Mouse (Mus musculus) liver, embryonic 13.5 days (tissue): ENCODE measurements around the gene Rhbdd2. TPM values are rescaled to one million over a fixed set of nuclear protein-coding genes. Genes with fewer than 3 reads are reported as not detected.

Source experiments
- ATAC-seq: fragments of 200-750 bp; cut with Nextera tagmentation; 2 replicates; pipeline ENCODE4 v1.8.0; 2017; ENCODE audit warnings: low read depth, mild to moderate bottlenecking, moderate number of reproducible peaks, moderate library complexity
- DNase-seq: peaks from one replicate; pipeline ENCODE4 v3.0.0; 2022
- H3K27ac ChIP-seq: fragments of 300-500 bp; sonication (generic); 2 replicates; pipeline ENCODE4 v1.5.1; 2015; ENCODE audit warnings: moderate library complexity, mild to moderate bottlenecking, inconsistent platforms
- H3K27me3 ChIP-seq: fragments of 300-500 bp; sonication (generic); 2 replicates; pipeline ENCODE4 v1.6.1; 2015; ENCODE audit warnings: mild to moderate bottlenecking, inconsistent platforms
- H3K36me3 ChIP-seq: fragments of 300-500 bp; sonication (generic); 2 replicates; pipeline ENCODE4 v1.6.1; 2015; ENCODE audit warnings: mild to moderate bottlenecking, inconsistent platforms
- H3K4me1 ChIP-seq: fragments of 300-500 bp; sonication (generic); replicated peaks from 2 replicates; pipeline ENCODE4 v1.6.1; 2015; ENCODE audit warnings: inconsistent platforms
- H3K4me2 ChIP-seq: fragments of 300-500 bp; sonication (generic); 2 replicates; pipeline ENCODE4 v1.6.1; 2015; ENCODE audit warnings: inconsistent platforms, mild to moderate bottlenecking, moderate library complexity
- H3K4me3 ChIP-seq: fragments of 300-500 bp; sonication (generic); replicated peaks from 2 replicates; pipeline ENCODE4 v1.5.1; 2015; ENCODE audit warnings: mild to moderate bottlenecking, inconsistent platforms
- H3K9ac ChIP-seq: fragments of 300-500 bp; sonication (generic); 2 replicates; pipeline ENCODE4 v1.6.1; 2015; ENCODE audit warnings: mild to moderate bottlenecking, inconsistent platforms
- H3K9me3 ChIP-seq: fragments of 300-500 bp; sonication (generic); replicated peaks from 2 replicates; pipeline ENCODE4 v1.6.1; 2016; ENCODE audit warnings: inconsistent platforms
- WGBS: fragments of 180-500 bp; shearing (Covaris S2); methylation state at CpG from one replicate; pipeline ENCODE4 v1.1.7; 2015; ENCODE audit not compliant: insufficient replicate concordance; 5-methylcytosine and 5-hydroxymethylcytosine counted together
- polyA plus RNA-seq: library from polyadenylated mRNA; unstranded; fragments of >200 nt; fragmentation: Nextera tagmentation; extraction: Ambion mirVana; gene quantifications from 2 replicates; pipeline ENCODE4 v1.2.1, GENCODE M21; 2015

Gene Rhbdd2
- polyA plus RNA-seq, 1 experiment from 2014 or later = 11.4 TPM

GRCm38 (mm10) chr5:135623006-135623563 is 9.3 kb upstream of the Rhbdd2 start:
- DNase-seq (no peak), ATAC-seq (no peak)
- Histone ChIP-seq H3K27ac (no peak overlapping the region), H3K27me3 (no peaks in the 10 kb centered on the region), H3K9ac (no peak overlapping the region), H3K9me3 (no peaks in the 10 kb centered on the region), H3K4me1 (no peaks in the 10 kb centered on the region), H3K36me3 (no peaks in the 10 kb centered on the region), H3K4me3 (no peak overlapping the region), H3K4me2 (no peak overlapping the region)
- 83% methylated on average over 18 of the region's 18 CpGs for WGBS

DNA sequence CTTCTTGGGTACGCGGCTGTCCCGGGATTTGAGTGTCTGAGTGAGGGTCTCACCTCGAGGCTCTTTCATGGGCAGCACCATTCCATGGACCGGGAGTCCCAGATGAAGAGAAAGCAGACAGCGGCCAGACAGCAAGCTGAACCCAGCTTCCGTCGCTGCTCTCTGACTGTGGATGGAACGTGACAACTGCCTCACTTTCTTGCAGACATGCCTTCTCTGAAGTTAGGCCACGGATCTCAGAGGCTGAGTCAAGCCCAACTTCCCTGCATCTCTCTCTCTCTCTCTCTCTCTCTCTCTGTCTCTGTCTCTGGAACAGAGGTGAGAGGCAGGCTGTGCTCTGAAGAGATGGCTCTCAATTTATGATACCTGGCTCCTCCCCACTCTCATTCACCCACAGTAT is 3.5 kb upstream of the Rhbdd2 start:
- Histone ChIP-seq H3K36me3 (no peaks in the 10 kb centered on the region), H3K9ac (no peak overlapping the region), H3K27me3 (no peaks in the 10 kb centered on the region), H3K4me2 (0 out of 2 replicates have a peak overlapping the region, but pooled peaks have one; percentile 14), H3K4me1 (peaks cover 30% of the 10 kb centered on the region), H3K9me3 (no peaks in the 10 kb centered on the region), H3K27ac (no peak overlapping the region), H3K4me3 (no peak overlapping the region)
- WGBS = 40% methylated on average over 10 of the region's 10 CpGs
- no peak for ATAC-seq
- no peak for DNase-seq

GRCm38 (mm10) chr5:135629401-135629800 is 3.0 kb upstream of the Rhbdd2 start:
- no peaks in the 10 kb centered on the region for H3K27me3 ChIP-seq
- no peak overlapping the region for H3K27ac ChIP-seq
- no peak overlapping the region for H3K4me2 ChIP-seq
- H3K9ac ChIP-seq = no peak overlapping the region
- no peak overlapping the region for H3K4me3 ChIP-seq
- no peak for DNase-seq
- ATAC-seq = no peak
- 73% methylated on average over 3 of the region's 3 CpGs for WGBS
- H3K9me3 ChIP-seq = no peaks in the 10 kb centered on the region
- peaks cover 34% of the 10 kb centered on the region for H3K4me1 ChIP-seq
- H3K36me3 ChIP-seq = no peaks in the 10 kb centered on the region

GRCm38 (mm10) chr5:135630598-135630997 is 1.8 kb upstream of the Rhbdd2 start:
- H3K9me3 ChIP-seq = no peaks in the 10 kb centered on the region
- peaks cover 34% of the 10 kb centered on the region for H3K4me1 ChIP-seq
- H3K27me3 ChIP-seq = no peaks in the 10 kb centered on the region
- H3K36me3 ChIP-seq = peaks cover 5% of the 10 kb centered on the region; the same call in 1 of the 2 replicates
- no peak overlapping the region for H3K9ac ChIP-seq
- DNase-seq (peak; percentile 55), ATAC-seq (no peak)
- 14% methylated on average over 3 of the region's 3 CpGs for WGBS
- H3K27ac ChIP-seq = no peak overlapping the region
- H3K4me3 ChIP-seq = no peak overlapping the region
- no peak overlapping the region for H3K4me2 ChIP-seq

GRCm38 (mm10) chr5:135632797-135633144 is 353 bp downstream of the Rhbdd2 start:
- Histone ChIP-seq H3K27ac (peak overlapping the region; percentile 70), H3K27me3 (no peaks in the 10 kb centered on the region), H3K4me1 (peaks cover 34% of the 10 kb centered on the region), H3K9ac (peak overlapping the region; percentile 82), H3K4me3 (peak overlapping the region; percentile 80), H3K36me3 (peaks cover 22% of the 10 kb centered on the region), H3K9me3 (no peaks in the 10 kb centered on the region), H3K4me2 (peak overlapping the region; percentile 81)
- DNase-seq (no peak), ATAC-seq (peak; percentile 76)
- WGBS = under 1% methylated on average over 21 of the region's 21 CpGs

GRCm38 (mm10) chr5:135639760-135640458 is 7.5 kb downstream of the Rhbdd2 start:
- peak overlapping the region; percentile 35; the same call in 1 of the 2 replicates for H3K27ac ChIP-seq
- no peaks in the 10 kb centered on the region for H3K9me3 ChIP-seq
- H3K4me1 ChIP-seq = peaks cover 41% of the 10 kb centered on the region
- H3K36me3 ChIP-seq = peaks cover 28% of the 10 kb centered on the region
- no peak overlapping the region for H3K9ac ChIP-seq
- H3K27me3 ChIP-seq = no peaks in the 10 kb centered on the region
- WGBS = 23% methylated on average over 7 of the region's 7 CpGs
- no peak overlapping the region for H3K4me3 ChIP-seq
- H3K4me2 ChIP-seq = no peak overlapping the region
- DNase-seq (no peak), ATAC-seq (no peak)

DNA sequence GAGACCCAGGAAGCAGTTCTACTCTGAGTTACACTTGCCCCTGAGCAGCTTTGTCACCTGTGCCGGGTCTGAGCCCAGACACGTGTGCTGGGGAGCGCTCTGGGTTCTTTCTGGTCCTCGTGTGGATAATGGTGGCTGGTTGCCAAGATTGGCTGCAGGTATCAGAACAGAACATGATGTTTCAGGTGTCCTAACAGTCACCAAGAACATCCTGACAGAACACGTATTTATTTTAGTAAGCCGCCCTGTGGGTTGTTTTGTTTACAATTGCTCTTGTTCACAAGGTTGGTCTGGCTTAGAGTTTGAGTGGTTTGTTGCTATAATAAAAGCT is 8.0 kb downstream of the Rhbdd2 start:
- DNase-seq = no peak
- Histone ChIP-seq H3K4me2 (no peak overlapping the region), H3K27ac (peak overlapping the region; percentile 35; the same call in 1 of the 2 replicates), H3K4me3 (no peak overlapping the region), H3K27me3 (no peaks in the 10 kb centered on the region), H3K4me1 (peaks cover 41% of the 10 kb centered on the region), H3K36me3 (peaks cover 25% of the 10 kb centered on the region), H3K9me3 (no peaks in the 10 kb centered on the region), H3K9ac (no peak overlapping the region)
- WGBS = 62% methylated on average over 6 of the region's 6 CpGs
- no peak for ATAC-seq

DNA sequence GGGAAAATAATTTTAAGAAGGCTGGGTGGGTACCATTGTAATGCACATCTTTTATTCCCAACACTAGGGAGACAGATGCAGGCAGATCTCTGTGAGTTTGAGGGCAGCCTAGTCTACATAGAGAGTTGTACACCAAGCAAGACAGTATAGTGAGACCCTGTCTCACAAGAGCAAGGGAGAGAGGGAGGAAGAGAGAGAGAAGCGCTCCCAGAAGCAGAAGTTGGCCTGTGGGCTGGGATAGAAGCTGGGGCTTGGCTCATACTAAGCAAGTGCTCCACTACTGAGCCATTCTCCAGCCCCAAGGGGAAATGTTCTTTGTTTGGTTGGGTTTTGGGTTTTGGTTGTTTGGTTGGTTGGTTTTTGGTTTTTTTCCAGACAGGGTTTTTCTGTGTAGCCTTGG is 8.6 kb downstream of the Rhbdd2 start:
- 87% methylated on average over 1 of the region's 1 CpGs for WGBS
- no peak overlapping the region for H3K4me3 ChIP-seq
- peaks cover 41% of the 10 kb centered on the region for H3K4me1 ChIP-seq
- ATAC-seq (no peak), DNase-seq (no peak)
- peaks cover 19% of the 10 kb centered on the region for H3K36me3 ChIP-seq
- no peaks in the 10 kb centered on the region for H3K9me3 ChIP-seq
- H3K27me3 ChIP-seq = no peaks in the 10 kb centered on the region
- H3K27ac ChIP-seq = no peak overlapping the region
- H3K4me2 ChIP-seq = no peak overlapping the region
- no peak overlapping the region for H3K9ac ChIP-seq

DNA sequence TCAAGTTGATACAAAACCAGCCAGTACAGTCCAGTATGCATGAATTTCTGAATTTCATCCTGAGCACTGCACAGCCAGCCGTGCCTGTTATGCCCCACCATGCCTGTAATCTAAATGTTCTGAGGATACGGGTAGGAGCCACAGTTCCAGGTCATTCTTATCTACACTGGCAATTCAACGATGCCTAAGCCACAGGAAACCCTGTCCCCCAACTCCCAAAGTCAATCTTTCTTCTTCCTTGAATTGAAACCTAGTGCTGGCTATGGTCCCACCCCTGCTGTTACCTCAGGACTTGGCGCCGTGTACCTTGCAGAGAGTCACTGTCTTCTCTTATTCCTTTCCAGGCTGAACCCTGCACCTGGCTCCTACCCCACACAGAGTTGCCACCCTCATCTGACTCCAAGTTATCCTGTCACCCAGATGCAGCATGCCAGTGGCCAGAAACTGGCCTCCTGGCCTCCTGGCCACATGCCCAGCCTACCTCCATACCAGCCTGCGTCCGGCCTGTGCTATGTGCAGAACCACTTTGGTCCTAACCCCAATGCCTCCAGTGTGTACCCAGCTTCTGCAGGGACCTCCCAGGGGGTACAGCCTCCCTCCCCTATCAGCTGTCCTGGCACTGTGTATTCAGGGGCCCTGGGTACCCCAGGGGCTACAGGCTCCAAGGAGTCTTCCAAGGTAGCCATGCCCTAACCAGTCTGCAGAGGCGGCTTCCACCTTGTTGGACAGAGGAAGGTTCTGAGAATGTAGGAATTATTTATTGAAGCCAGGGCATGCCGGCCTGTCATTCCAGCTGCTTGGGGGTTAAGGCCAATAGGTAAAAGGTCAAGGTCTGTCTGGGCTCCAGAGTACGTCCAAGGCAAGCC is 10.5 kb downstream of the Rhbdd2 start:
- Histone ChIP-seq H3K36me3 (peaks cover 7% of the 10 kb centered on the region; the same call in 1 of the 2 replicates), H3K4me2 (no peak overlapping the region), H3K9ac (no peak overlapping the region), H3K4me1 (peaks cover 41% of the 10 kb centered on the region), H3K9me3 (no peaks in the 10 kb centered on the region), H3K27me3 (no peaks in the 10 kb centered on the region), H3K27ac (peak overlapping the region; percentile 58), H3K4me3 (no peak overlapping the region)
- ATAC-seq (peak; percentile 76), DNase-seq (no peak)
- WGBS = 42% methylated on average over 10 of the region's 10 CpGs

DNA sequence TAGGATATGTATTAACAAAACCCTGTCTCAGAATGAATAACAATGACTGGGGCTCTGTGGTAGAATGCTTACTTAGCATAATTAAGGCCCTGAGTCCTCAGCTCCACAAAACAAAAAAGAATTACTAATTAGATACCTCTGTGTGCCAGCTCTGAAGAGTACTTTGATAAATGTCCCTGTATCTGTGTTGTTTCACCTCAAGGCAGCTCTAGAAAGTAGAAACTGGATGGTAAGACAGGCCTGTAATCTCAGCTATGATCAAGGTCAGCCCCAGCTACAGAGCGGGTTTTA is 11.1 kb downstream of the Rhbdd2 start:
- 77% methylated on average over 1 of the region's 1 CpGs for WGBS
- H3K27ac ChIP-seq = no peak overlapping the region
- H3K9ac ChIP-seq = no peak overlapping the region
- no peak overlapping the region for H3K4me2 ChIP-seq
- ATAC-seq (no peak), DNase-seq (no peak)
- H3K27me3 ChIP-seq = no peaks in the 10 kb centered on the region
- no peaks in the 10 kb centered on the region for H3K9me3 ChIP-seq
- peaks cover 46% of the 10 kb centered on the region for H3K4me1 ChIP-seq
- no peak overlapping the region for H3K4me3 ChIP-seq
- peaks cover 7% of the 10 kb centered on the region; the same call in 1 of the 2 replicates for H3K36me3 ChIP-seq

DNA sequence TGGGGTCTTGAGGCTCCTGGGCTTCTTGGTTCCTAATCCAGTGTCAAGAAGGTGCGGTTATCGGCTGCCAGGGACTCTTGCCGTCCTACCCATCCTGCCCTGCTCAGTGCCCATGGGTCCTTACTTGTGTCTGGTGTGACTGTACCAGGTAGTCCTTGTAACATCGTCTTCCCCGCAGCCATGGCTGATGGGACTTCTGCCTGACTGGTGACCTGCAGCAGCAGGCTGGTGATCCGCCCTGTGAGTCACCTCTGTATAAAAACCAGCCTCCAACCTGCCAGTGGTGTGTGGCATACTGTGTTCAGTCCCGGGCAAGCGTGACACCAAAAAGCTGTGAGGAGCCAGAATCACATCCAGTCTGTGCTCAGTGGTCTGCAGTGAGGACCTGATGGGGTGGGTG is 11.5 kb downstream of the Rhbdd2 start:
- Histone ChIP-seq H3K36me3 (peaks cover 4% of the 10 kb centered on the region; the same call in 1 of the 2 replicates), H3K4me3 (no peak overlapping the region), H3K4me2 (no peak overlapping the region), H3K27ac (no peak overlapping the region), H3K27me3 (no peaks in the 10 kb centered on the region), H3K4me1 (peaks cover 48% of the 10 kb centered on the region), H3K9me3 (no peaks in the 10 kb centered on the region), H3K9ac (no peak overlapping the region)
- 80% methylated on average over 8 of the region's 8 CpGs for WGBS
- no peak for DNase-seq
- no peak for ATAC-seq
